Mouse (Mus musculus): ENCODE measurements around the gene Tbc1d21.

Tbc1d21 gene

GRCm38 (mm10) chr9:58341795-58342194 is 28.5 kb downstream of the Tbc1d21 start:
- no peak for DNase-seq

GRCm38 (mm10) chr9:58336650-58337281 is 33.5 kb downstream of the Tbc1d21 start:
- no peak for DNase-seq

- DNase-seq, result no peak
These were observed 39.0 kb downstream of the Tbc1d21 start for GRCm38 (mm10) chr9:58331276-58331675.

GRCm38 (mm10) chr9:58330293-58330692 is 40.0 kb downstream of the Tbc1d21 start:
- no peak for DNase-seq

- no peak for DNase-seq
These were observed 42.9 kb downstream of the Tbc1d21 start for GRCm38 (mm10) chr9:58327382-58327781.

GRCm38 (mm10) chr9:58326477-58327180 is 43.6 kb downstream of the Tbc1d21 start:
- no peak for DNase-seq

- no peak for DNase-seq
These were observed 48.6 kb downstream of the Tbc1d21 start for GRCm38 (mm10) chr9:58321681-58322080.

GRCm38 (mm10) chr9:58318317-58318716 is 51.9 kb downstream of the Tbc1d21 start:
- DNase-seq, result no peak

GRCm38 (mm10) chr9:58317381-58317780 is 52.9 kb downstream of the Tbc1d21 start:
- no peak for DNase-seq

- no peak for DNase-seq
These were observed 53.5 kb downstream of the Tbc1d21 start for GRCm38 (mm10) chr9:58316784-58317183.

- DNase-seq, result no peak
These were observed 54.4 kb downstream of the Tbc1d21 start for GRCm38 (mm10) chr9:58315850-58316249.

GRCm38 (mm10) chr9:58314682-58315360 is 55.4 kb downstream of the Tbc1d21 start:
- DNase-seq, result no peak

- no peak for DNase-seq
These were observed 57.3 kb downstream of the Tbc1d21 start, which contains the start of gene Loxl1 for GRCm38 (mm10) chr9:58312944-58313359. TSS of gene Loxl1 (minus strand) at chr9:58313186.

GRCm38 (mm10) chr9:58312196-58312943 is 57.9 kb downstream of the Tbc1d21 start:
- no peak for DNase-seq

GRCm38 (mm10) chr9:58311191-58311910 is 58.9 kb downstream of the Tbc1d21 start:
- no peak for DNase-seq

- DNase-seq, result no peak
These were observed 60.1 kb downstream of the Tbc1d21 start for GRCm38 (mm10) chr9:58310043-58310660.
